Mouse (Mus musculus) forebrain, embryonic 13.5 days (tissue): ENCODE measurements at regions not wholly inside any gene's neighbourhood (a gene's known extent, or its start where the extent isn't known, plus 50 kb on each side); places are given as distances from the start of the nearest gene placed in this dataset.

ENCODE experiments used
- ATAC-seq: fragments of 200-750 bp; cut with Nextera tagmentation; 2 replicates; pipeline ENCODE4 v1.8.0; 2017
- H3K27ac ChIP-seq: fragments of 300-500 bp; sonication (generic); 2 replicates; pipeline ENCODE4 v1.5.1; 2015; ENCODE audit warnings: inconsistent platforms, mild to moderate bottlenecking, moderate library complexity
- H3K27me3 ChIP-seq: fragments of 300-500 bp; sonication (generic); 2 replicates; pipeline ENCODE4 v1.6.1; 2015; ENCODE audit warnings: mild to moderate bottlenecking, inconsistent platforms
- H3K36me3 ChIP-seq: fragments of 300-500 bp; sonication (generic); 2 replicates; pipeline ENCODE4 v1.6.1; 2015; ENCODE audit warnings: mild to moderate bottlenecking, inconsistent platforms; ENCODE audit not compliant: poor library complexity, severe bottlenecking
- H3K4me1 ChIP-seq: fragments of 300-500 bp; sonication (generic); 2 replicates; pipeline ENCODE4 v1.6.1; 2015; ENCODE audit warnings: inconsistent platforms
- H3K4me2 ChIP-seq: fragments of 300-500 bp; sonication (generic); 2 replicates; pipeline ENCODE4 v1.6.1; 2015; ENCODE audit warnings: inconsistent platforms, mild to moderate bottlenecking, moderate library complexity
- H3K4me3 ChIP-seq: fragments of 300-500 bp; sonication (generic); 2 replicates; pipeline ENCODE4 v1.5.1; 2015; ENCODE audit warnings: mild to moderate bottlenecking, inconsistent platforms
- H3K9ac ChIP-seq: fragments of 300-500 bp; sonication (generic); 2 replicates; pipeline ENCODE4 v1.6.1; 2015; ENCODE audit warnings: mild to moderate bottlenecking, inconsistent platforms
- H3K9me3 ChIP-seq: fragments of 300-500 bp; sonication (generic); replicated peaks from 2 replicates; pipeline ENCODE4 v1.6.1; 2016; ENCODE audit warnings: inconsistent platforms
- WGBS: fragments of 180-500 bp; shearing (Covaris S2); methylation state at CpG from one replicate; pipeline ENCODE4 v1.1.7; 2015; 5-methylcytosine and 5-hydroxymethylcytosine counted together

DNA sequence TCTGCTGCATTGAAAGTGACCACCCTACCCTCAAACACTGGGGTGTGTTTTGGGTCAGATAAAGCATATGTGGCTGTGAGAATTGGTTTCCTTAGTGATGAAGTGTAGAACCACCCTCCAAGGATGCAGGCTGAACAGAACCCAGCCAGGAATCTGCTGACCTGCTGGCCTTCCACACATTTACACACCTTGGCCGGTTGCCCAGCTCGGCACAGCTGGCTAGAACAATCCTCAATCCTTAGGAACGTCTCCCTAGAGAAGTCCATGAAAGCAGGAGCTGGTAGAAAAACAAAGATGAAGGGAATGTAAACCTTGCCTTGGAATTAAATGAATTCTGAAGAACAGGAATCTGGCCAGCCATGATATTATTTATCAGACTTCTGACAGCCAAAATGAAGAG lies 737.3 kb downstream of the Slc4a3 start:
- no peak overlapping the region for H3K9ac ChIP-seq
- no peak for ATAC-seq
- WGBS, result 42% methylated on average over 3 of the region's 3 CpGs
- no peaks in the 10 kb centered on the region for H3K27me3 ChIP-seq
- H3K9me3 ChIP-seq, result no peaks in the 10 kb centered on the region
- no peaks in the 10 kb centered on the region for H3K36me3 ChIP-seq
- no peak overlapping the region for H3K27ac ChIP-seq
- H3K4me3 ChIP-seq, result no peak overlapping the region
- H3K4me2 ChIP-seq, result no peak overlapping the region
- H3K4me1 ChIP-seq, result no peaks in the 10 kb centered on the region

DNA sequence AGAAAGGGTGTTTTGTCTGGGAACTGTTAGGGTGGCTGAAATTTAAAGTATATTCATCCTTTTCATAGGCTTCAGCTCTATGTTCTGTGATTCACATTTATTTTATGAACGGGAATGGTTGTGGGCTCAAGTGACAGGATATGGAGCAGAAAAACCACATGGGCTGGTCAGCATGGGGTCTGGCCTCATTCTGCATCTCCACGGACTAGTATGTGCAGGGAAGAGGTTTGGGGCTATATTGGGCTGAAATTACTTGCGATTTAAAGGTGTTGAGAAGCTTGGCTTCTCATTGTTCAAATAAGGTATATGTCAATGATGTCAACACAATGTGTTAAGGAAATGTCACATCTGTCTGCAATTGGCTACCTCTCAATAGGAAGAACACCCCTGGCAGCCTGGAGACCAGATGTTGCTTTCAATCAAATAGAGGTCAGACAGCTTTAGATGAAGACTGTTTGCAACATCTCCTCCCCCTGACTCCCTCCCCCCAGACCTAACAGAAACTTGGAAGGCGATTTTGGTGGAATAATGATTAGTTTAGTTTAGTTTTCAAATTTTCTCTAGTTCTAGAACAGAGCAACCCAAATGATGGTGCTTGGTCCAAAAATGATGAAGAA lies 777.0 kb downstream of the Slc4a3 start:
- Histone ChIP-seq H3K27me3 (no peaks in the 10 kb centered on the region), H3K36me3 (no peaks in the 10 kb centered on the region), H3K9me3 (no peaks in the 10 kb centered on the region), H3K4me1 (no peaks in the 10 kb centered on the region), H3K27ac (no peak overlapping the region), H3K9ac (no peak overlapping the region), H3K4me3 (no peak overlapping the region), H3K4me2 (no peak overlapping the region)
- WGBS, result 92% methylated on average over 4 of the region's 4 CpGs
- ATAC-seq, result no peak

DNA sequence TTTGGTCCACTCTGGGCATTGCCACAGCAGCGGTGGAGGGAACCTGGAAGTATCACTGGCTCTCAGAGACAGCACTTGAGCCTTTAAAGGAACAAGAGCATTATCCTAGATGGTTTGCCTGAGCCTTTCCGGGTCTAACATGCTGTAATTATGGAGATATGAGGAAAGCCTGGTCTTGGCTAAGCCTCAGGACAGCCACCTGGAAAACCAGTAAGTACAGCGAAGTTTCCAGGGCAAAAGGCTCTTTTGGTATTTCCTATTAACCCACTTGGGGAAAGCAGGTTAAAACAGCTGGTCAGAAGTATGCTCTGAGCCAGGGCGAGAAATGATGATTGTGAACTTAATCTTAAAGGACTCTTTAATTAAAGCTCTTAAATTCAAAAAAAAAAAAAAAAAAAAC lies 777.5 kb downstream of the Slc4a3 start:
- no peak for ATAC-seq
- Histone ChIP-seq H3K9ac (no peak overlapping the region), H3K36me3 (no peaks in the 10 kb centered on the region), H3K9me3 (no peaks in the 10 kb centered on the region), H3K27me3 (no peaks in the 10 kb centered on the region), H3K4me2 (no peak overlapping the region), H3K4me1 (no peaks in the 10 kb centered on the region), H3K27ac (no peak overlapping the region), H3K4me3 (no peak overlapping the region)
- WGBS, result 75% methylated on average over 4 of the region's 4 CpGs

DNA sequence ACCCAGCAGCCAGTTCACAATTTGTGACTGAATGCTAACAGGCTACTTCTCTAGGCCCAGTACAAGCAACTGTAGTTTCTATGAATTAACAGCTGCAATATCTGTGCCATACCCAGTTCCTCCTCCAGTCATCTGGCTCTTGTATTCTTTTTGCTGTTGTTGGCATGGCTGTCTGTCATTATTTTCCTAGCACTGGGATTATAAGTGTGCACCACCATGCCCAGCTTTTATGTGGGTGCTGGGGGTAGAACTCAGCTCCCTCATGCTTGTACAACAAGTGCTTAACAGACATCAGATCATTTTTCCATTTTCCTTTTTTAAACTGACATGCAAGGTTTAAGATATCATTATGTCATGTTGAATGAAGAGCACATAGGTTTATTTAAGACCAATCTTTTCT lies 789.9 kb downstream of the Slc4a3 start:
- Histone ChIP-seq H3K36me3 (no peaks in the 10 kb centered on the region), H3K9me3 (no peaks in the 10 kb centered on the region), H3K27me3 (no peaks in the 10 kb centered on the region), H3K27ac (no peak overlapping the region), H3K4me3 (no peak overlapping the region), H3K4me2 (no peak overlapping the region), H3K4me1 (no peaks in the 10 kb centered on the region), H3K9ac (no peak overlapping the region)
- no peak for ATAC-seq

DNA sequence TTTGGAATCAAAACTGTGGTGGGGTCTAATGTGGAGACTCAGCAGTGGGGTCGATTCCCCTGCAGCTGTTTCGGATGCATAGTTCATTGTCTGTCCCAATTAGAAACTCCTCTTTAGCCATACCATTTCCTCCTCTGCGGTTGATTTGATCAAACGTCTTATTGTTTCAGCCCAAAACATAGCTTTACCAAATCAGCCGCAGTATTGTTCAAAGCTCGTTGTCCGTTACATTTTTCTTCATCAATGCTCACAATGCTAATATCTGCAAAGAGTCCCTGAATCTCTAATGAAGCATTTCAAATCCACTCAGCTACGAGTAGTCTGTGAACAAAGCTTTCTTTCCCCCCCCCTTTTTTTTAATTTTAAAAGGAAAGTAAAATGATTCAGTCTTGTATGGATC lies 816.0 kb downstream of the Slc4a3 start:
- Histone ChIP-seq H3K27me3 (no peaks in the 10 kb centered on the region), H3K4me3 (no peak overlapping the region), H3K27ac (no peak overlapping the region), H3K9ac (no peak overlapping the region), H3K36me3 (no peaks in the 10 kb centered on the region), H3K4me2 (no peak overlapping the region), H3K4me1 (no peaks in the 10 kb centered on the region), H3K9me3 (no peaks in the 10 kb centered on the region)
- no peak for ATAC-seq
- WGBS, result 47% methylated on average over 8 of the region's 8 CpGs

DNA sequence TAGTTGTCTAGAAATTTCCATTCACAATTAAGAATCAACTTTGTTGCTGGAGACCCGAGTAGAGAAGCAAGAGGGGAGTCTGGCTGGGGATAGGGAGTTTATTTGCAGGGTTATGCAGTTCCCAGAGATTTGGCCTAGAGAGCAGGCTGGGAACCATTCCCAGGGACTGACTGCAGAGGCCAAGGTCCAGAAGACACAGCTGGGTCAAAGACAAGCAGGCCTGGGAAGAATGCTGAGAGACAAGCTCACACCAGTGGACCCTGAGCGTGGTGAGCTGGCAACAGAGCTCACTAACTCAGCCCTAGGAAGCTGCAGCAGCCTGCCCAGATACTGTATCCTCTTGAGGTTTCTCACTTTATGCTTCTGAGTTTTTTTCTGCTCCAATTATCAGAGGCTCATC lies 827.9 kb downstream of the Slc4a3 start:
- no peak overlapping the region for H3K4me3 ChIP-seq
- no peak overlapping the region for H3K9ac ChIP-seq
- WGBS, result 77% methylated on average over 2 of the region's 2 CpGs
- H3K4me1 ChIP-seq, result no peaks in the 10 kb centered on the region
- no peak overlapping the region for H3K4me2 ChIP-seq
- no peaks in the 10 kb centered on the region for H3K27me3 ChIP-seq
- H3K36me3 ChIP-seq, result no peaks in the 10 kb centered on the region
- H3K9me3 ChIP-seq, result no peaks in the 10 kb centered on the region
- no peak overlapping the region for H3K27ac ChIP-seq
- no peak for ATAC-seq

DNA sequence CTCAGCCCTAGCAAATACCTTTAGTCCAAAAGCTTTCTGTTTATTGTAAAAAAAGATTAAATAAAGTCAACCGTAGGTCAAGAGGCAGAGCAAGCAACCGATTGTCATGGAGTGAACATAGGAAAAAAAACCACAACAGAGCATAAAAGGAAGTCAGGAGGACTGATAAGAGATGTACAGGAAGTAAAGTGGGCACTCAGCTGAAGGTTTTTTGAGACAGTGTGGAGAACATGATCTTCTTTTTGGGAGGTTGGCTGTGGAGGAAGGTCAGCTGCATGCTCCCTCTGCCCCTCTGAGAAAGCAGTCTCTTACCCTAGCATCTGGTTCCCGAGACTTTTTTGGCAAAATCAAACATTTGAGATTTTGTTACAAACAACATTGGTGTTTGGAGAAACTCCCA lies 832.1 kb downstream of the Slc4a3 start:
- no peaks in the 10 kb centered on the region for H3K4me1 ChIP-seq
- WGBS, result 91% methylated on average over 3 of the region's 3 CpGs
- no peak overlapping the region for H3K4me3 ChIP-seq
- H3K27me3 ChIP-seq, result no peaks in the 10 kb centered on the region
- H3K36me3 ChIP-seq, result no peaks in the 10 kb centered on the region
- no peaks in the 10 kb centered on the region for H3K9me3 ChIP-seq
- ATAC-seq, result no peak
- H3K4me2 ChIP-seq, result no peak overlapping the region
- H3K9ac ChIP-seq, result no peak overlapping the region
- H3K27ac ChIP-seq, result no peak overlapping the region

DNA sequence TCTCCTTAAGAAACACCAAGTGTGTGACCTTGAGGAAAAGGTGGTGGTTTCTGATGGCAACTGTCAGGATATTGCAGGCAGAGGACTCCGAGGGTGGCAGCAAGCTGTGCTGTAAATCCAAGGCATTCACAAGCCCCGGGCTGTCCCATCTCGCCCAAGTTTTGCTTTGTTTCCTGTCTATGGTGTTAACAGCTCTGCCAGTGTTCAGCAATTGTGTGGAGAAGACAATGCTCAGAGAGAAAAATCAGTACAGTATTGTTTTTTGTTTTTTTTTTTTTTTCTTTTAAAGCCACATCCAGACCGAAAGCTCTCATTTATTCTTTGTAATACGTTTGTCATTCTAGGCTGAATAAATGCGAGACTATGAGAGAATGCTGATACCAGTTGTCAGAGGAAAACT lies 846.5 kb downstream of the Slc4a3 start:
- no peak overlapping the region for H3K9ac ChIP-seq
- H3K36me3 ChIP-seq, result no peaks in the 10 kb centered on the region
- H3K27ac ChIP-seq, result no peak overlapping the region
- H3K27me3 ChIP-seq, result no peaks in the 10 kb centered on the region
- no peaks in the 10 kb centered on the region for H3K9me3 ChIP-seq
- H3K4me3 ChIP-seq, result no peak overlapping the region
- peaks cover 7% of the 10 kb centered on the region; the same call in 1 of the 2 replicates for H3K4me1 ChIP-seq
- H3K4me2 ChIP-seq, result no peak overlapping the region
- WGBS, result 40% methylated on average over 6 of the region's 6 CpGs
- ATAC-seq, result no peak

DNA sequence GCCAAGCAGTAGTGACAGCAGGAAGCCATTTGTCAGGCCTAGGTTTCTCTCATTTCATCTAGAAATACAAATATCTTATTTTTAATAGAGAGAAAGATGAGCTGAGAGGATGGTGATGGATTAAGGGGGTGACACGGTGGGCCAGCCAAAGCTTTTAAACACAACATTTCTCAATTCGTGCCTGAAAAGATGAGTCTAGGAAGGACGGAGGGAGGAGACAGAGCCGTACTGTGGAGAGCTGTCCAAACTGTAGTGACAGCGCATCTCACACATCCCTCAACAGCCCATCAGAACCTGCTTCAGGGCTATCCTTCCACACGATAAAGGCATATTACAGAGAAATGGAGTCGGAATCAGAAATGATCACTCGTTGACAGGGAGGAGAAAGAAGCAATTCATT lies 848.0 kb downstream of the Slc4a3 start:
- 83% methylated on average over 8 of the region's 8 CpGs for WGBS
- Histone ChIP-seq H3K4me1 (peaks cover 7% of the 10 kb centered on the region; the same call in 1 of the 2 replicates), H3K9ac (no peak overlapping the region), H3K9me3 (no peaks in the 10 kb centered on the region), H3K27me3 (no peaks in the 10 kb centered on the region), H3K4me2 (no peak overlapping the region), H3K27ac (no peak overlapping the region), H3K36me3 (no peaks in the 10 kb centered on the region), H3K4me3 (no peak overlapping the region)
- no peak for ATAC-seq

DNA sequence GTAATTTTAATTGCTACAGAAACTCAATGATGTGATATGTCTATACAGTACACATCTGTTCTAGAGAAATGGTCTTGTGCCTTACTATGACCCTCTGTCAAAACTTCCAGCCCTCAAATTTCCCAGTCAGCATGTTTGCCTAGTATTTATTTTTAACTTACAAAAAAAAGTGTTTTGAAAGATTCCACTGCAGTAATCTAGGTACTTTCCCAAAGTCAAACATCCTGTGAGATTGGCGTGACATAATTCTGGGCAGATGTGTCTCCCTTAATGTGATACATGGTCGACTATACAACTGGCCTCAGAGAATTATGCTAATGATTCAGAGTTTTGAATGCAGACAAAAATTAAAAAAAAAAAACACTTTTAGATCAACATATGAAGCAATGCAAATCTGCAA lies 856.8 kb downstream of the Slc4a3 start:
- Histone ChIP-seq H3K36me3 (no peaks in the 10 kb centered on the region), H3K27me3 (no peaks in the 10 kb centered on the region), H3K4me3 (no peak overlapping the region), H3K9me3 (no peaks in the 10 kb centered on the region), H3K27ac (no peak overlapping the region), H3K4me1 (no peaks in the 10 kb centered on the region), H3K9ac (no peak overlapping the region), H3K4me2 (no peak overlapping the region)
- ATAC-seq, result no peak
- WGBS, result 75% methylated on average over 2 of the region's 2 CpGs

DNA sequence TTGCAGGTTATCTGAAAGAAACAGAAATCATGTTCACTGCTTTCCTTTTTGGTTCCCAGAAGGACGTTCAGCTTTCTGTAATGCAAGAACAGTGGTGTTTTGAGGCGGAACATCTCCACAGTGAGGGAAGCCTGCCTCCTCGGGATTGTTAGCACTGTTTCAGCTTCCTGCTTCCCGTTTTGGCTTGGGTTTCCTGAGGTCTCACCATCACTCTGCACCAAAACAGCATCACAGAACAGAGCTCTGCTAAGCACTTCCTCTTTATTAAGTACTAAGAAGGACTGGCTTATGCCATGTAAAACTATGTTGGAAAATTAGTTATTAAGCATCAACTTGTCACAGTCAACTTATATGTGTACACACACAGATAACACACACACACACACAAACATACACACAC lies 857.9 kb downstream of the Slc4a3 start:
- no peak overlapping the region for H3K4me2 ChIP-seq
- H3K9ac ChIP-seq, result no peak overlapping the region
- H3K27ac ChIP-seq, result no peak overlapping the region
- WGBS, result 77% methylated on average over 4 of the region's 4 CpGs
- no peaks in the 10 kb centered on the region for H3K9me3 ChIP-seq
- no peaks in the 10 kb centered on the region for H3K36me3 ChIP-seq
- no peaks in the 10 kb centered on the region for H3K4me1 ChIP-seq
- no peak overlapping the region for H3K4me3 ChIP-seq
- H3K27me3 ChIP-seq, result no peaks in the 10 kb centered on the region
- no peak for ATAC-seq

DNA sequence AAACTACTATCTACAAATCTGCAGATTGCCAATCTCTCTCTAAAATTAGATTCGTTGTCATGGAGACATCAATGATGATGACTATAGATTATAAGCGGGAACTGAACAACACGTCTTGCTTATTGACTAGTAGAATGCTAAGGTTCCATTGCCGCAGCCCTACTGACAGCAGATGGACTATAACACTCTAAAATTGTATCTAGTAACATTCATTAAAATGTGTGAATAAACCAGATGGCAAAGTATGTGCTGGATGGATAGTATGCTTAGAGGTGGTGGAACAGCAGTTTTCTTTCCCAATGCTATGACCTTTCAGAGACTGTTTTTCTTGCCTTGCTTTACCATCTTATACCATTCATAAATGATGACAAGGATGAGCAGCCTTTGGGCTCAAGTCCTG lies 864.7 kb downstream of the Slc4a3 start:
- 83% methylated on average over 4 of the region's 4 CpGs for WGBS
- H3K27me3 ChIP-seq, result no peaks in the 10 kb centered on the region
- H3K4me1 ChIP-seq, result no peaks in the 10 kb centered on the region
- no peak overlapping the region for H3K27ac ChIP-seq
- no peaks in the 10 kb centered on the region for H3K9me3 ChIP-seq
- H3K4me2 ChIP-seq, result no peak overlapping the region
- no peaks in the 10 kb centered on the region for H3K36me3 ChIP-seq
- ATAC-seq, result peak; percentile 27; the same call in 1 of the 2 replicates
- no peak overlapping the region for H3K4me3 ChIP-seq
- no peak overlapping the region for H3K9ac ChIP-seq

DNA sequence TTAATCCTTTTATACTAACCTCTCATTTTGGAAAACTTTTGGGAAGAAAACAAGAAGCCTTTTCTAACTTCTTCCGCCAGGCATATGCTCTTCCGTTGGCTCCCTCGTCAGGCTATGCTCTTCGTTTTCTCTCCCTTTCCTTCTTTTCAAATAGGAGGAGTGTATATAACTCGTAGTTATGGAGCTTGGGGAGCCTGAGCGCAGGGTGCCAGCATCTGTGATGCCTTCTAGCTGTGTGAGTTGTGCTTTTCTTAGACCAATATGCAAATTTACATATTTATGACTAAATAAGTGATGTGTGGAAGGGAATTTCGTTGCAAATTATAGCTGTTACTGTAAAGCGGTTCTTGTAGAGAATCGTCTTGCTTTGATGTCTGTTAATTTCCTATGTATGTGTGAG lies 874.5 kb downstream of the Slc4a3 start:
- H3K9me3 ChIP-seq, result no peaks in the 10 kb centered on the region
- no peaks in the 10 kb centered on the region for H3K27me3 ChIP-seq
- no peak overlapping the region for H3K9ac ChIP-seq
- H3K27ac ChIP-seq, result no peak overlapping the region
- no peak overlapping the region for H3K4me2 ChIP-seq
- H3K4me3 ChIP-seq, result no peak overlapping the region
- no peaks in the 10 kb centered on the region for H3K36me3 ChIP-seq
- no peak for ATAC-seq
- WGBS, result 83% methylated on average over 9 of the region's 9 CpGs
- H3K4me1 ChIP-seq, result no peaks in the 10 kb centered on the region
